Mouse (Mus musculus) B cell, adult 2 months (primary cell): ENCODE results near the gene Rpl41.
"Not testable (repeated sequence)": the region's sequence is repeated elsewhere in the genome, so short reads cannot be mapped to it uniquely, and the experiment has no call there.

Experiments
- DNase-seq, 2 experiments: peaks; one replicate each; pipeline ENCODE4 v3.0.0; 2022

The Rpl41 gene

GRCm38 (mm10) chr10:128555567-128555966, 6.5 kb upstream of the Rpl41 start:
- DNase-seq = not testable (repeated sequence)

DNA sequence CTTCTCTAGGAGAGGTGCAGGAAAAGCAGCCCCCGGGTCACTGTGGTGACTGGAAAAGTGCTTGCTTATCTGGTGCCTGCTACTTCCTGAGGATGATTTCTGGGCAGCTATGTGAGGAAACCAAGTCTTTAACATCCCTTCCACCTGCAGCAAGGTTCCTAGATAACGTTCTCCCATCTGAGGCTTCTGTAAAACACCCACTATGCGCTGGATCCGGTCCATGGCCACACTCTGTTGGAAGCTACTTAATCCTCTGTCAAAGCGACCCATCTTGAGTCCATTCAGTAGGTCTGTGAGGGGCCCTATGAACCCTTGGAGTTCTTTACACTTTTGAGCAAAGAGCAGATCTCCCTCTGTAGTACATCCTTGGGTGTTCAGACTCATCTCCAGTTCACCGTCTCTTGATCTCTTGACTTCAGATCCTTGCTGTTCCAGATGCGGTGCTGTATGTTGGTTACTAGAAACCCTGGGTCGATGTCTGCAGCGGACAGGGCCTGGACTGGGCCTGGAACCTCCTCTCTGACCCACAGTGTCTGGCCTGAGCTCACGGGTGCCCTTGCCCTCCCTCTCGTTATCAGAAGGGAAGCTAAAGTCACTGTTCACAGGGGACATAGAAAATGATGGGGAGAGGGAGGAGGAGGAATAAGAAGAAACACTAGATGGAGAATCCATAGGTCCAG, 1.2 kb upstream of the Rpl41 start:
- DNase-seq = not testable (repeated sequence)

GRCm38 (mm10) chr10:128549682-128550057, 565 bp upstream of the Rpl41 start:
- DNase-seq = peak in 1 of 2 experiments; percentile 7

DNA sequence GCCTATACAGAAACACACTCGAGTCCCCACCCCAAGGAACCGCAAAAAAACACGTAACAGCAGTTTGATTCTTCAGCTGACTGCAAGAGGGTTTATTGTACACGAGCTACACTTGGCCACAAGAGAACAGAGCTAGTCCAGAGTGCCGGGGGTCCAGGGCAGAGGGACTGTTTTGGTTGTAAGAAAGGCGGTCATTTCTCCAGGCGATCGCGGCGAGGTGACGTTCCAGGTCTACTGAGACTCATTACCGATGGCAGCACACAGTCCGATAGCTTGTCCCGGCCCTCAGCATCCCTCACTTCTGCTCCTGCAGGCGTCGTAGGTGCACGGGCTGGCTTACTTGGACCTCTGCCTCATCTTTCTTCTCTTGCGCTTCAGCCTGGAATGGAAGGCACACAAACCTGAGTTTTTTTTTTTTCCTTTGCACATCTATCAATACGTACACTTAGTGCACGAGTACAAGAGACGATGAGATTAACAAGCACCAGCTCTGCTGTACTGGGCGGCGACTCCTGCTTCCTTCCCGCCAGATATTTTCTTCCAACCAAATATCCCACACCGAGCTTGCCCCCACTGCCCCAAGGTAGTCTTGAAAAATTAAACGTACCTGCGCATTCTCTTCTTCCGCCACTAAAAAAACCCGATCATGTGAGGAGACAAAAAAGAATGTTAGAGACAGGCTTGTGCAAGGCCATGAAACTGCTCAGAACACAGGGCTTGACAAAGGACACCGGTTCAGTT, 884 bp downstream of the Rpl41 start:
- not testable (repeated sequence) for DNase-seq

DNA sequence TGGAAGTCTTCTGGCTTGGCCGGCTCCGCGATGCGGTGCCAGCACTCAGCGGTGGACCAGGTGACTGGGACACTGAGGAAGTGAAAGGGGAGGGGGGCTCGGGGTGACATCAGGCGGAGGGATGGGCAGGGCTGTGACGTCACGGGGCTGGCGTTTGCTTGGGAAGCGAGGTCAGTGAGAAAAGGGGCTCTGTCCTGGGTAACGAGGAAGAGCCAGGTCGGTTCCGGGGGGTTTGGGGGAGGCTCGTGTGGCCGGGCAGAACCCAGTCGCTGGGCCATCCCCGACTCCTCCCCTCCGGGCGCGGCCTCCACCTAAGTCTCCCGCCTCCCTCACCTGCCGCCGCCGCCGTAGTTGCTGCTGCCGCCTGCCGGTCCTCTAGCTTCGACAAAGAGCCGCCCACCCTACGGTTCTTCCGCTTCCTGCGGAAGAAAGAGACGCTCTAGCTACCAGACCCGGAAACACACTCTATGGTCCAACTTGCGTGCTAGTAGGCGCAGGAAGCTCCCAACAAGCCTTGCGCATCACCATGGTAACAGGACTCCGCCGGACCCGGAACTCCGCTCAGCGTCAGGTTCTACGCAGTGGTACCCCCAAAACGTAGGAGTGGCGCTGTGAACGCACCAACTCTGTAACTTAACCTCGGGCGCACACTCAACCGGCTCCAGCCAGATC, 1.6 kb downstream of the Rpl41 start, which contains the start of gene Zc3h10:
Gene Zc3h10 (minus strand): TSS at position 414 of the 672 bp plus-strand sequence.
- DNase-seq = peak; percentile 93 to 94

GRCm38 (mm10) chr10:128546787-128547186, 2.3 kb downstream of the Rpl41 start:
- DNase-seq = peak in 1 of 2 experiments; percentile 24

- peak; percentile 26 to 42 for DNase-seq
Measured at GRCm38 (mm10) chr10:128546361-128546760, 2.7 kb downstream of the Rpl41 start.

DNA sequence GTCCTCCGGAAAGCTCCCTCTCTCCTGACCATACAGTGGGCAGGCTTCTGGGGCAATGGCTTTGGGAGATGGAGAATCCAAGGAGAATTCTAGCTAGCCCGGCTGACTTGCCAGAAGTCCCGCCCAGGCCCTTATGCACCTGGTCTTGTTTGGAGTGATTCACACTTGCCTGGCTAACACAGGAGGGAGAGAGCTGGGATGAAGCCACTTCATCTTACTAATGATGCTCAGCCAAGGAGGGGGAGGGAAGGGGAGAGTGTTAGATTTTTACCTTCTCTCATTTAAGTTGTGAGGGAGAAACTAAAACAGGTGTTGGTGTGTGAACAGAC, 3.6 kb downstream of the Rpl41 start:
- no peak for DNase-seq

DNA sequence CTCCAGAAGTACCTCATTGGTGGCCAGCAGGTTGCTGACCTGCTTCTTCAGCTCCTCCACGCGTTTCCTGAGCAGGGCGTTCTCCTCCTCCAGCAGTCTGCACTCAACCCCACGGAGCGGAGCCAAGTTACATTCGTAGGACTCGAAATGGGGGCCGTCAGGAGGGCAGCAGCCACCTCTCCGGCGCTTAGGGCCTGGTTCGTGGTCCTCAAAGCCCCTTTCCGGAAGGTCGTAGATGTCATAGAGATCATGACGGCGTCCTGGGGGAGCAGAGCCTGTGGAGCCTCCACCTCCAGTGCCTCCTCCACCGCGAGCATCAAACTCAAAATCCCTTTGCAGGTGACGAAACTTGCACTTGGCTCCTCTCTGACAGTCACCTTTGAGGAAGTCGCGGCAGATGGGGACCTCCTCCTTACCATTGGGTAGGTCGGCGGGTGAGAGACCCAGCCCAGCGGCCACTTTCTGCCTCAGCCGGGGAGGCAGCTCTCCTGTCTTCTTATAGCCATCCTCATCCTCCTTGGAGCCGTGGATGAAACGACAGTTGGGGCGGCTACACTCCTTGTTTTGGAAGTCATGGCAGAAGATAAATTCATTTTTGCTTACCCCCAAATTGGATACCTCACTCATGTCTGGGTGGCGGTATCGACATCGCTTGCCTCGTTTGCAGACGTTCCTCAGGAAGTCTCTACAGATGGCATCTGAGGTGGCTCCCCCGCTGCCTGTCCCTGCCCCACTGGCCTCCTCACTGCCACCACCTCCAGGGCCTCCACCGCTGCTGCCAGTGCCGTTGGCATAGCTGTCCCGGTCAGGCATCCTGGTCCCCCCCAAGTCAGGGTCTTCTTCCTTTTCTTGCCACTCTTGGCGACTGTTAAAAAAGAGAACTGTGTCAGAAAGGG, 4.2 kb downstream of the Rpl41 start:
- DNase-seq = no peak

GRCm38 (mm10) chr10:128544151-128544657, 4.9 kb downstream of the Rpl41 start:
- DNase-seq = no peak

DNA sequence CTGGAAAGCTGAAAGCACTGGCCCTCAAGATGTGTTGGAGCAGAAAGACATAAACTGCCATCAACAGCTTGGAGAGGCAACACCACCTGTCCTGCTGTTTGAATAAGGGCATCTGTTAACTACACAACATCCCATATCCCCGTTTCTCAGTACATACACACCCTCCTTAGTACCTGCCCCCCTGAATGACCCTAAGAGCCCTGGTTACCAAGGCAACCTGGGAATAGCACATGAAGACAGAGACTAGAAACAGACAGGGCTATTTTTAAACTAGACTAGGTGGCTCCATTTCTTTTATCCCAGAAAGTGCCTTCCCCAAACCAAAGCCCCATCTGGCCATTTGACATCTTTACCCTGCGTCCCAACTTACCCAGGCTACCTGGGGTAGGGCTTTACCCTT, 6.0 kb downstream of the Rpl41 start:
- no peak for DNase-seq

- no peak for DNase-seq
Measured at GRCm38 (mm10) chr10:128538340-128538870, 10.7 kb downstream of the Rpl41 start.

DNA sequence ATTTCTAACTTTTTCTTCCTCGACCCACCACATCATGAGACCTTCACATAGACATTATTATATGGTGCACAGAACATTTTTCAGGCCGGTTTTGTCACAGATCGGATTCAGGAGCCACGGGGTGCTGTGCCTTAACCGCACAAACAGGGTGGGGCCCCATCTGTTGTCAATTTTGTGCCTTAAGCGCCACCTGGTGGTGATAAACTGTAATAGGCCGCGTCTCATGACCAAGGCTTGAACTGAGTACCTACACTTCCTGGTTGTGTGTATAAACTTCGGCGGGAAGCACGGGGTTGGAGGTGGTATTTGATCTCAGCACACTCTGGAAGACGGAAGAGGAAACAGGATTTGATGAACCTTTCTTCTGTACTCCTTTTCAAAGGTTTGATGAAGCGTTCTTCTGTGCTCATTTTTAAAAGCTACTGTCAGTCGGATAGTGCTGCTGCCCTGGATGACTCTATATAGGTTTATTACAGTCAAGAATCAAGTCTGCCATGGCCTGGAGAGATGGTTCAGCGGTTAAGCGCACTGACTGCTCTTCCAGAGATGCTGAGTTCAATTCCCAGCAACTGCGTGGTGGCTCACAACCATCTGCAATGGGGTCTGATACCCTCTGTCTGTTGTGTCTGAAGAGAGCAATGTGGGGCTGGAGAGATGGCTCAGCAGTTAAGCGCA, 12.7 kb downstream of the Rpl41 start:
- DNase-seq = peak; percentile 91 to 94

GRCm38 (mm10) chr10:128535624-128536265, 13.4 kb downstream of the Rpl41 start:
- peak in 1 of 2 experiments; percentile 70 for DNase-seq

GRCm38 (mm10) chr10:128535206-128535605, 13.9 kb downstream of the Rpl41 start:
- peak; percentile 7 to 30 for DNase-seq

GRCm38 (mm10) chr10:128526366-128527356, 22.4 kb downstream of the Rpl41 start:
- DNase-seq = peak; percentile 38 to 41

- DNase-seq = peak; percentile 87 to 91
Measured at GRCm38 (mm10) chr10:128525671-128526308, 23.3 kb downstream of the Rpl41 start, which contains the start of gene Esyt1. Gene Esyt1 (minus strand): TSS chr10:128525871.

DNA sequence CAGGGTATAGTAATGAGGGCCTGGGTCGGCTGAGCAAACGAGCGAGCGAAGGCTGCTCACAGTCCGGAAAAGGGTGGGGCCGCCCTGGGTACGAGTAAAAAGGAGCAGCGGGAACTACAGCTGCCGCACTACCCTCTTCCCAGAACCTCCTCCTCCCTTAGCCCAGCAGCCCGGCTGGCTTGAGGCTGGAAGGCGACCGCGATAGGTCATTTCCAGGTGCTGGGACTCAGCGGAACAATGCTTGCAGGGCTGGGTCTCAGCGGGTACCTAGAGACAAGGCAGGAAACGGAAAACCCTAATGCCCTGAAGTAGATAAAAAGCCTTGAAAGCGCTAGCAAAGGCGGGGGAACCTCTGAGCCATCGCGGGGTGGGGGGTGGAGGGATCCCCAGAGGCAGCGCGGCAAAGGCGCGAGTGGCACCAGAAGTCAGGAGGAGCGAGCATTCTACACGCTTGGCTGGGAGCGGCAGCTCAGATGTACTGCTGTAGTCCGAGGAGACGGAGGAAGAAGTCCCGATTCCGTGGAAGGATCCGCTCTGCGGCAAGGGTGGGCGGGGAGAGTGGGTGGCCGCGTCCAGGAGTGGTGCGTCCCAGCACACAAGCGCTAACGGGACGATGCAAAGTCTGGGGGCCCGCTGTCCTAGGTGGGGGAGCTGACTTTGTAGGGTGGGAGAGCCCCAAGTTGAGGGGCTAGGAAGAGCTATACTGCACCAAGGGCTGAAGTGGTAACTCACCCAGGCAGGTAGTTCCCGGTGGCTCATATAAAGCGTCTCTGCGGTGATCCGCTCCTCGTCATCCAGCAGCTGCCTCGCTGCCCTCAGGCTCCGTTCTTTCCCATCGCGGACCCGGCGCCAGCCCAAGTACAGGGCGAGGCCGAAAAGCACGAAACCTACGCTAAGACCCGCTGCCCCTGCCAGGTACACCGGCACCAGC, 24.1 kb downstream of the Rpl41 start:
- peak; percentile 72 to 74 for DNase-seq
